Mouse (Mus musculus) midbrain, embryonic 12.5 days (tissue): ENCODE results near the gene Mrps18a. TPM values are rescaled to one million over a fixed set of nuclear protein-coding genes. Genes with fewer than 3 reads are reported as not detected.

Experiments
- ATAC-seq: fragments of 200-750 bp; cut with Nextera tagmentation; 2 replicates; pipeline ENCODE4 v1.8.0; 2017; ENCODE audit warnings: low read depth, moderate TSS enrichment, moderate library complexity; ENCODE audit not compliant: low FRiP score
- H3K27ac ChIP-seq: fragments of 300-500 bp; sonication (generic); replicated peaks from 2 replicates; pipeline ENCODE4 v1.5.1; 2016; ENCODE audit warnings: mild to moderate bottlenecking
- H3K27me3 ChIP-seq: fragments of 300-500 bp; sonication (generic); 2 replicates; pipeline ENCODE4 v1.6.1; 2016; ENCODE audit warnings: mild to moderate bottlenecking
- H3K36me3 ChIP-seq: fragments of 300-500 bp; sonication (generic); 2 replicates; pipeline ENCODE4 v1.6.1; 2016
- H3K4me1 ChIP-seq: fragments of 300-500 bp; sonication (generic); 2 replicates; pipeline ENCODE4 v1.6.1; 2016
- H3K4me2 ChIP-seq: fragments of 300-500 bp; sonication (generic); replicated peaks from 2 replicates; pipeline ENCODE4 v1.6.1; 2016; ENCODE audit warnings: mild to moderate bottlenecking, moderate library complexity
- H3K4me3 ChIP-seq: fragments of 300-500 bp; sonication (generic); 2 replicates; pipeline ENCODE4 v1.5.1; 2016; ENCODE audit warnings: mild to moderate bottlenecking
- H3K9ac ChIP-seq: fragments of 300-500 bp; sonication (generic); replicated peaks from 2 replicates; pipeline ENCODE4 v1.6.1; 2016; ENCODE audit warnings: mild to moderate bottlenecking, moderate library complexity
- H3K9me3 ChIP-seq: fragments of 300-500 bp; sonication (generic); 2 replicates; pipeline ENCODE4 v1.6.1; 2016; ENCODE audit warnings: mild to moderate bottlenecking
- WGBS: fragments of 180-500 bp; shearing (Covaris S2); methylation state at CpG from one replicate; pipeline ENCODE4 v1.1.7; 2016; 5-methylcytosine and 5-hydroxymethylcytosine counted together
- polyA plus RNA-seq: library from polyadenylated mRNA; unstranded; fragments of >200 nt; fragmentation: Nextera tagmentation; extraction: Ambion mirVana; gene quantifications from 2 replicates; pipeline ENCODE4 v1.2.1, GENCODE M21; 2016

Gene Mrps18a
- polyA plus RNA-seq, 1 experiment from 2014 or later, result 123 TPM

DNA sequence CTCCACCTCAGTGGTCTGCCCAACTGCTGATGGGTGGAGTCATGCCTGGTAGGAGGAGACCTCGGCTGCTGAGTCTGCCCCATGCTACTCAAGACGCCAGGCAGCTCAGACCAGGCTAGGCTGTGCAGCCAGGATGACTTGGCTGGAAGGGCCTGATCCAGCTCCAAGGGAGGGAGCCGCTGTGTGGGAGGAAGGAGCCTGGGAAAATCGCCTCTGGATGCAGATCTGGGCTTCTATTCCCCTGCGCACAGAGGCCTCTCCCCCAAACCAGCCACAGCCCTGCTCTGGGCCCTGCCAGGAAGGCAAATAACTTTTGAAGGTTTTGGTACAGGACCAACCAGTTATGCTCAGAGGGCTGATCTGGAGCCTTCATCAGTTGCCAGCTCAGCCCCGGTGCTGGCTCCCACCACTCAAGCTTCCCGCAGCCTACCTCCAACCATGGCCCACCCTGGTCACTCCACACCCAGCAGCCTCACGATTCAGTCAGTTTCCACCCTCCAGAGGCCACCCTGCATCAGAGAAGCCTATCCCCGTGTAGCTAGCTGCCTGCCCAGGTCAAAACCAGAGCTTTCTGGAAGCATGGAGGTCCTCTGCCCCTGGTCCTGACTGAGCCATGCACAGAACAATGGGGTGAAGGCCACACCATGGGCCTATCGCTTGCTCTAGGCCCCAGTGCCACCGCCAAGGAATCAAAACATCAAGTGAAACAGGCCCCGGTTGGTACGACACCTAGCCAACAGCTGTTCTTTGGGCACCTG lies 19.1 kb downstream of the Mrps18a start:
- H3K4me2 ChIP-seq, result no peak overlapping the region
- peaks cover 4% of the 10 kb centered on the region for H3K4me1 ChIP-seq
- peaks cover 58% of the 10 kb centered on the region for H3K36me3 ChIP-seq
- no peak overlapping the region for H3K9ac ChIP-seq
- no peak overlapping the region for H3K27ac ChIP-seq
- H3K27me3 ChIP-seq, result no peaks in the 10 kb centered on the region
- H3K4me3 ChIP-seq, result no peak overlapping the region
- no peaks in the 10 kb centered on the region for H3K9me3 ChIP-seq
- no peak for ATAC-seq
- 77% methylated on average over 13 of the region's 13 CpGs for WGBS

GRCm38 (mm10) chr17:46132058-46132718 lies 21.4 kb downstream of the Mrps18a start:
- Histone ChIP-seq H3K4me1 (peaks cover 4% of the 10 kb centered on the region), H3K4me3 (no peak overlapping the region), H3K36me3 (peaks cover 39% of the 10 kb centered on the region), H3K27ac (no peak overlapping the region), H3K4me2 (no peak overlapping the region), H3K27me3 (no peaks in the 10 kb centered on the region), H3K9me3 (no peaks in the 10 kb centered on the region), H3K9ac (0 out of 2 replicates have a peak overlapping the region, but pooled peaks have one; percentile 4)
- peak; percentile 65; the same call in 1 of the 2 replicates for ATAC-seq
- WGBS, result 15% methylated on average over 12 of the region's 12 CpGs

DNA sequence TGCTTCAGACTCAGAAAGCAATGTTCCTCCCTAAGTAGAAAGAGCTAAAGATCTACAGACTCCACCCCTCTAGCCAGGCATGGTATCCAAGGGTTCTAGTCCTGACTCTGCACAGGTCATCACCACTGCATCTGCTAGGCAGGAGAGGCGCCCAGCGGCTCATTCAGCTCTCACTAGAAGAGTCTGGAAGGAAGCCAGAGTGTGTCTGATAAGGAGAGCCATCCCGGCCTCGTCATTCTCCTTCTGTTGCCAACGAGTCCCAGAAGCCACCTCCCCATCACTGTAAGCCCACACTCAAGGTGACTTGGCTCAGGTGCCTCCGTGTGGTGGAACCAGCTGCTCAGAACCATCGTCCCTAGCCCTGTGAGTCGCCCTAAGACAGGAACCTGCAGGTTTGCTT lies 22.1 kb downstream of the Mrps18a start:
- ATAC-seq, result no peak
- Histone ChIP-seq H3K4me3 (no peak overlapping the region), H3K4me1 (peaks cover 4% of the 10 kb centered on the region), H3K4me2 (no peak overlapping the region), H3K27ac (no peak overlapping the region), H3K9me3 (no peaks in the 10 kb centered on the region), H3K27me3 (no peaks in the 10 kb centered on the region), H3K36me3 (peaks cover 33% of the 10 kb centered on the region), H3K9ac (no peak overlapping the region)
- WGBS, result 84% methylated on average over 8 of the region's 8 CpGs

GRCm38 (mm10) chr17:46138563-46139236 lies 27.9 kb downstream of the Mrps18a start:
- Histone ChIP-seq H3K27ac (no peak overlapping the region), H3K9me3 (no peaks in the 10 kb centered on the region), H3K4me1 (peaks cover 10% of the 10 kb centered on the region), H3K9ac (no peak overlapping the region), H3K36me3 (peaks cover 4% of the 10 kb centered on the region), H3K4me2 (no peak overlapping the region), H3K27me3 (no peaks in the 10 kb centered on the region; the same call in 1 of the 2 replicates), H3K4me3 (no peak overlapping the region)
- ATAC-seq, result no peak
- 85% methylated on average over 8 of the region's 8 CpGs for WGBS

GRCm38 (mm10) chr17:46139872-46140271 lies 29.1 kb downstream of the Mrps18a start:
- no peak for ATAC-seq
- H3K4me2 ChIP-seq, result no peak overlapping the region
- no peak overlapping the region for H3K4me3 ChIP-seq
- H3K27me3 ChIP-seq, result no peaks in the 10 kb centered on the region; the same call in 1 of the 2 replicates
- 88% methylated on average over 3 of the region's 3 CpGs for WGBS
- H3K9me3 ChIP-seq, result no peaks in the 10 kb centered on the region
- H3K27ac ChIP-seq, result no peak overlapping the region
- H3K9ac ChIP-seq, result no peak overlapping the region
- H3K4me1 ChIP-seq, result peaks cover 16% of the 10 kb centered on the region
- H3K36me3 ChIP-seq, result peaks cover 4% of the 10 kb centered on the region

DNA sequence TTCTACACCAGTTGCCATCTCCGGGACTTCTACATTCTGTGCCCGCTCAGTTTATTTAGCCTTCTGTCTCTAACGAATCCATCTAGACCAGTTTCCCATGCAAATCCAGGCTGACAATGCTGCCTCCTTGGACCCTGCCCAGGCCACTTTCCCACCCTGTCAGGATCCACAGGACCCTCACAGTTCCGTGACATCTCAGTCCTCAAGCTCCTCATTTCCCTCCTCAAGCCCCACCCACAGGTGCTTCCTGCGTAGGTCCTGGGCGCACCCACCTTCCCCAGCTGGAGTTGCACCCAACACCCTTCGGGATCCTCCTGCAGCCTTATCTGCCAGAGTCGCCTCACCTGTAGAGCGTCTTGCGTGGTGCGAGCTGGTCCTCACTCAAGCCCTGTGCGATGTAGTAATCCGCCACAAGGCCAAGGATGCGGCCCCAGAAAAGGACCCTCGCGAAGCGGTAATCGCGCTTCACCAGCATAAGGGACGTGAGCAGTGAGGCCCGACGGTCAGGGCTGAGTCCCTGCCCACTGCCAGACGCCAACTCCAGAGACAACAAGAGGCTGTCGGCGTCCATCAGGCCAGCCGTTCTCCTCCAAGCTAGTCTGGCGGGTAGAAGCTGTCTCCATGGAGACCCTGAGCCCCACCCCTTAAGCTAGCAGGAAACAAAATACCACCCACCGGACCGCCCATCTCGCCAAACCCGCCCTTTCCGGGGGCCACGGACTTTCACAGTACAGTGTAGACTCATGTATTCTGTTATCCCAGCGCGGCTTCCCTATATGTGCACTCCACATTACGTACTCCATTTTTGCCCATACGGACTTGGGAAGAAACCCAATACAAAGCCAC lies 33.0 kb downstream of the Mrps18a start, which contains the start of gene Rsph9:
Gene Rsph9 (minus strand): TSS at position 639 of the 846 bp plus-strand sequence.
- Histone ChIP-seq H3K9me3 (no peaks in the 10 kb centered on the region), H3K4me2 (peak within 1 kb of the TSS; percentile 61), H3K27ac (no peak within 1 kb of the TSS), H3K27me3 (no peaks in the 10 kb centered on the region; the same call in 1 of the 2 replicates), H3K9ac (peak within 1 kb of the TSS; percentile 57), H3K4me3 (peak within 1 kb of the TSS; percentile 51), H3K4me1 (peaks cover 16% of the 10 kb centered on the region), H3K36me3 (peaks cover 32% of the 10 kb centered on the region)
- ATAC-seq, result peak; percentile 97
- 6% methylated on average over 37 of the region's 37 CpGs for WGBS

DNA sequence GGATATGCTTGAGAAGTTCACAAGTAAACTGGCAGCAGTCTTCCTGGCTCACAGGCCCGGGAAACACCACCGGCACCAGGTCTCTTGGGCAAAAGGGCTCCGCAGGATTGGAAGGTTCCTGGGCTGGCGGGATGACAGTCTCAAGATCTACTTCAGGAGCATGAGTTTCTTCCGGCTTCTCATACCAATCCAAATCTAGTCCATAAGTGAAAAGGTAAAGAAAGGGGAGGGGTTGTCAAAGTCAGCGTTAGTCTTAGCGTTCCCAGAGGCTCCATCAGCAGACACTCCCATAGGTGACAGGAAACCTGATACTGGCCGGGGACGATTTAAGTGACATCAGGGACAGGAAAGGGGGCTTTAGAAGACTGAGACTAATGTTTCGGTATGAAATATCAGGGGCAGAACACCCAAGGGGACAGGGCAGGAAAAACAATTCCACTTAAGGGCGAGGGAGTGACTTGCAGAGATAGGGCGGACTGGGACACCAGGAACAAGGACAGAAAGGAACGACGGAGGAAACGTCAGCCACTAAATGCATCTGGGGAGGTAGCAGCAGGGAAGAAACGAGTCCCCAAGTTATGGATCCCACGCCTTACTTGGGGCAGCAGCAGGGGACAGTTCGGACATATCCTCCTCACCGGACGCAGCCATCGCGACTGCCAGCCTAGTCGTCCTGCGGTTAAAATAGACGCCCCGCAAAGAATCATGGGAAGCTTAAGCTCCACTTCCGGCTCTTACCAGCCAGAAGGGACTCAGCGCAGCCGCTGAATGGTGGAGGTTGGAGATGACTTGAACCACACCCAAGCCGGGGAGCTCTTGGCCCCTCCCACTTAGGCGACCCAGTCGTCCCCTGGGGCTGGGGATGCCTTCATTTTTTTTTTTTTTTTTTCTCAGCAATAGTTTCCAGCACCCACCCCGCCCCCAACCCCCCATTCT lies 42.3 kb downstream of the Mrps18a start, which contains the start of gene Mad2l1bp:
Gene Mad2l1bp (minus strand): TSS at position 707 of the 936 bp plus-strand sequence.
- peak within 1 kb of the TSS; percentile 66 for H3K4me3 ChIP-seq
- H3K4me1 ChIP-seq, result peaks cover 14% of the 10 kb centered on the region
- ATAC-seq, result peak; percentile 95
- no peaks in the 10 kb centered on the region for H3K27me3 ChIP-seq
- peak within 1 kb of the TSS; percentile 78 for H3K9ac ChIP-seq
- H3K4me2 ChIP-seq, result peak within 1 kb of the TSS; percentile 74
- 9% methylated on average over 33 of the region's 33 CpGs for WGBS
- H3K36me3 ChIP-seq, result peaks cover 16% of the 10 kb centered on the region
- H3K27ac ChIP-seq, result peak within 1 kb of the TSS; percentile 9; the same call in 1 of the 2 replicates
- H3K9me3 ChIP-seq, result no peaks in the 10 kb centered on the region

DNA sequence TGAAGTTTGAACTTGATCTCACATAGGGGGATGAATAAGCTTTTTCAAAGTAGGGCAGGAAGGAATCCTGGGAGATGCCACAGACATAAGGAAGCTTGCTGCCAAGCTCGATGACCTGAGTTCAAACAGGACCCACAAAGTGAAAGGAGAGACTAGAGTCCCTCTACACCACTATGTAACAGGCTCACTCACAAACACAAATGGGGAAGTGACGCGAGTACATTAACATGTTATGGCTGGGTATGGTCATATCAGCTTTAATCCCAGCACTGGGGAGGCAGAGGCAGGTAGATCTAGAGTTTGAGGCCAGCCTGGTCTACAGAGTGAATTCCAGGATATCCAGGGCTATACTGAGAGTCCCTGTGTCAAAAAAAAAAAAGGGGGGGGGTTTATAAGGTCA lies 43.5 kb downstream of the Mrps18a start:
- Histone ChIP-seq H3K27ac (no peak overlapping the region), H3K4me1 (peaks cover 14% of the 10 kb centered on the region), H3K27me3 (no peaks in the 10 kb centered on the region), H3K4me3 (no peak overlapping the region), H3K36me3 (peaks cover 4% of the 10 kb centered on the region), H3K9me3 (no peaks in the 10 kb centered on the region), H3K9ac (no peak overlapping the region), H3K4me2 (no peak overlapping the region)
- ATAC-seq, result no peak
- WGBS, result 93% methylated on average over 3 of the region's 3 CpGs

DNA sequence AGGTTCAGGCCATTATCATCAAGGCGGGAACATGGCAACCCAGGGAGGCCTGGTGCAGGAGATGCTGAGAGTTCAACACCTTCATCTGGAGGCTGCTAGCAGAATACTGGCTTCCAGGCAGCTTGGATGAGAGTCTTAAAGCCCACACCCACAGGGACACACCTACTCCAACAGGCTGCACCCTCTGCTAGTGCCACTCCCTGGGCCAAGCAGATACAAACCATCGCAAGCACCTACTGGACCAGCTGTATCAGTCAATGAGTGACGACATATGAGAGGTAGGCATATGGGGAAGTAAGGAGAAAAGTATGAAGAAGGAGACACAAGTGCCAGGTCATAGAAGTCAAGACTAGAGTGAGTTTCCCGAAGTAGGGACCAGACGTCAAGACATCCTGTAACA lies 45.9 kb downstream of the Mrps18a start:
- Histone ChIP-seq H3K27me3 (no peaks in the 10 kb centered on the region), H3K9me3 (no peaks in the 10 kb centered on the region), H3K4me2 (no peak overlapping the region), H3K27ac (no peak overlapping the region), H3K4me1 (peaks cover 17% of the 10 kb centered on the region), H3K9ac (no peak overlapping the region), H3K4me3 (no peak overlapping the region), H3K36me3 (no peaks in the 10 kb centered on the region)
- WGBS, result 88% methylated on average over 5 of the region's 5 CpGs
- no peak for ATAC-seq

GRCm38 (mm10) chr17:46157131-46157530 lies 46.3 kb downstream of the Mrps18a start:
- no peaks in the 10 kb centered on the region for H3K36me3 ChIP-seq
- H3K4me2 ChIP-seq, result no peak overlapping the region
- no peak overlapping the region for H3K9ac ChIP-seq
- peaks cover 22% of the 10 kb centered on the region for H3K4me1 ChIP-seq
- H3K9me3 ChIP-seq, result no peaks in the 10 kb centered on the region
- no peak overlapping the region for H3K4me3 ChIP-seq
- no peak for ATAC-seq
- H3K27me3 ChIP-seq, result no peaks in the 10 kb centered on the region
- H3K27ac ChIP-seq, result no peak overlapping the region
- 87% methylated on average over 8 of the region's 8 CpGs for WGBS
